Mouse (Mus musculus) macrophage (primary cell): Measurements from ENCODE around the gene Hipk2. TPM values are rescaled to one million over a fixed set of nuclear protein-coding genes. Genes with fewer than 3 reads are reported as not detected.

ENCODE experiments used
- H3K27ac ChIP-seq: fragments of 350-480 bp; formaldehyde crosslinking; 2 replicates; pipeline ENCODE4 v1.9.0; 2021
- H3K36me3 ChIP-seq: fragments of 350-480 bp; formaldehyde crosslinking; 2 replicates; pipeline ENCODE4 v1.9.0; 2021; ENCODE audit errors: inconsistent target
- H3K4me3 ChIP-seq: fragments of 350-480 bp; formaldehyde crosslinking; 2 replicates; pipeline ENCODE4 v1.9.0; 2021; ENCODE audit errors: inconsistent target
- H3K79me2 ChIP-seq: fragments of 350-480 bp; formaldehyde crosslinking; 2 replicates; pipeline ENCODE4 v1.9.0; 2021; ENCODE audit errors: inconsistent target
- WGBS: methylation state at CpG from one replicate; pipeline ENCODE4 v1.1.7; 2026; ENCODE audit warnings: inconsistent platforms; ENCODE audit not compliant: missing documents; 5-methylcytosine and 5-hydroxymethylcytosine counted together
- polyA plus RNA-seq: library from polyadenylated mRNA; stranded (reverse); fragments of 250-400 nt; gene quantifications from 3 replicates; pipeline ENCODE4 v1.2.4, GENCODE M21; 2018; ENCODE audit warnings: inconsistent platforms

Gene Hipk2
- polyA plus RNA-seq, 1 experiment from 2014 or later, result 41.4 TPM

DNA sequence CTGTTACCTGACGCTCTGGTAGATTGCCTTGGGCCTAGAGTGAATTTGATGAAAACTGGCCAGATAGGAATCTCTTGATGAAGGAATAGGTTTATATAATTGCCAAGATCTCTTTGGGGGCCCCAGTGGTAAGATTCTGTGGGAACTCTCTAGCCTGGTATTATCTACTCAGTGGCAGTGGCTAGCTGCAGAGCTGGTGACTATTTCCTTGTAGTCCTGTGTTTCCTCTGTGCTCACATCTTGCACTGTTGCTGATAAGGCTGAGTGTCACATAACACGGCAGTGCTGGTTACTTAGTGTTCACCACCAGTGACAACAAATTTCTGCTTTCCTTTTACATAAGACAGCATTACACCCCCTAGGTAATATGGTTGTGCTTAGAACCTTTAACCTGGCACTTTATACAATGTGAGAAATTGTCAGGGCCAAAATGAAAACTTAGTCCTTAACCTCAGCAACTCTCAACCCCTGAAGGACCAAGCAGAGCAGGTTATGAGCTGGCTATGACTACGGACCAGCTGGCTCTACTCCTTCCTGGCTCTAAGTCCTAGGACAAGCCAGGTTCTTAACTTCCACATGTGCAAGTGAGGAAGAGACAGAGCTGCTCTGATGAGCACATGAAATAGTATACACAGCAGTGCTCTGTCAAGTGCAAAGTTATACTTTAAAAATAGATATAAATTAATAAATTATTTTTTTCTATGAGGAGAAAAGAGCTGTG lies 80.7 kb downstream of the Hipk2 start:
- Histone ChIP-seq H3K27ac (no peak overlapping the region), H3K4me3 (no peak overlapping the region), H3K79me2 (peaks cover 14% of the 10 kb centered on the region; the same call in 1 of the 2 replicates), H3K36me3 (no peaks in the 10 kb centered on the region; the same call in 1 of the 2 replicates)
- WGBS, result 85% methylated on average over 3 of the region's 3 CpGs

DNA sequence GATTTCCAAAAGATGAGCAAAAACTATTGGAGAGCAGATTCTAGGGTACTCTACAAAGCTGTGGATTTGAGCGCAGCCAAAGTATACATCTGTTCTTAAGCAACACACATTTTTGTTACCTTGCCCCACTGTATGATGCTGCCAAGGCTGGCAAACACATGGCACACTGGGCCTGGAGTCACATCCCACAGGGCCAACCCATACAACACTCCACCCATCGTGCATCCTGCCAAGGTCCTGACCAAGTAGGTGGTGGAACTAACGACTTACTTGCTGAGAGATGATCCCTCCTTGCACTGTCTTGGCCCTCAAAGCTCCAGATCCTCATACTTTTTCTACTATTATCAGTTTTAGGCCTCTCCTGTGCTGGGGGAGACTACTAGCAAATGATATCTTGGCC lies 83.0 kb downstream of the Hipk2 start:
- Histone ChIP-seq H3K36me3 (no peaks in the 10 kb centered on the region; the same call in 1 of the 2 replicates), H3K27ac (no peak overlapping the region), H3K79me2 (peaks cover 8% of the 10 kb centered on the region; the same call in 1 of the 2 replicates), H3K4me3 (no peak overlapping the region)
- WGBS, result 83% methylated on average over 3 of the region's 3 CpGs

DNA sequence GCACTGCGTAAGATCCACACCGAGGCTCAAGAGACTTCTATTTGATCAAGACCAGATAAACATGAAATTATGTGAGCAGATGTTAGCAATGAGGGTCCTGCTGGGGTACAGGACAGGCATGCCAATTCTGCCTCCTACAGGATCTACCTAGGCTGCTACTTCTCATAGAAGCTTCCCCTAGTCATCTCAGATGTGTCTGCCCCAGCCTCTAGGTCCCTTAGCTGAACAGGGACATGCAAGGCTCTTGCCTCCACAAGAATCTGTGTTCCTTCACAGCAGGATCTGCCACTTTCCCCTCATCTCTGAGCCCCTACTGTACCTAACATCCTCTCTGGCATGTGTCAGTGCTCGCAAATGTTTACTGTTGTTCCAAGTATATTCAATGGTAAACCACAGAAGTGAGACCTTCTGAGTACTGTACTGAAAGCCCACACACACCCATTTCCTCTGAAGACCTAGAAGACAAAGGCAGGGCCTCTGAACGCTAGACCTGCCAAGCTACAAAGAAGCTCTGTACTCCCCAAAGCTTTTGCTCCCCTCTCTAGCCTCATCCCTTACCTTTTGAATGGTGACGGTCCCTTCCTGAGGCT lies 86.6 kb downstream of the Hipk2 start:
- 92% methylated on average over 5 of the region's 5 CpGs for WGBS
- Histone ChIP-seq H3K36me3 (no peaks in the 10 kb centered on the region; the same call in 1 of the 2 replicates), H3K27ac (no peak overlapping the region), H3K79me2 (peaks cover 7% of the 10 kb centered on the region; the same call in 1 of the 2 replicates), H3K4me3 (no peak overlapping the region)

DNA sequence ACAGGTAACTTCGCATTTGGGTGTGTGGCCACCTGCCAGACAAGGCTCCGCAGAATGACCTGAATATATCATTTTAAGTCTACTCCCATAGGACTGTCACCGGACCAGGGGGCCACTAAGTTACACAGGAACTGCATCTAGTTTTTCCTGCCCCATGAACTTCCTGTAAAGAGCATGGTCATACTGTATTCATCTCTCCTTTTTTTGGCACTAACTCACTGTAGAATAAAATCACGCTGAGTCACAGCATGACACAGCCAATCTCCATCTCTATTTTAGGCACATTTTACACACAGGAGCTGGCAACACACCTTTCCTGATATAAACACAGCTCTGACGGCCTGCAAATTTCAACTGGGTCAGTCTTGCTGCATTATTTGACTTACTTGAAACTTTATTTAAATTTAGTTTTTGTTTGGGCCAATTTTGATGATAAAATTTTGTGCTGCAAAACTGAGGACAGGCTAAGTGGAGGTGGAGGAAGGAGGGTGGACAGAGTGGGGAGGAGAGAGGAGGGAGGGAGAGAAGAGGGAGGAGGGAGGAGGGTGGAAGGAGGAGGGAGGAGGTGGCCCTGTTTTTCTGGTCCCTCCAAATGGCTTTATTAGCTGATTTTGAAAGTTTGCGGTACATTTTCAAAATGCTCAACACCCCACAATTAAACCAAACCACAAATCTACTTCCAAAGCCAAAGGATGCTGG lies 88.0 kb downstream of the Hipk2 start:
- H3K36me3 ChIP-seq, result no peaks in the 10 kb centered on the region; the same call in 1 of the 2 replicates
- WGBS, result 73% methylated on average over 6 of the region's 6 CpGs
- no peaks in the 10 kb centered on the region; the same call in 1 of the 2 replicates for H3K79me2 ChIP-seq
- H3K4me3 ChIP-seq, result no peak overlapping the region
- no peak overlapping the region for H3K27ac ChIP-seq

DNA sequence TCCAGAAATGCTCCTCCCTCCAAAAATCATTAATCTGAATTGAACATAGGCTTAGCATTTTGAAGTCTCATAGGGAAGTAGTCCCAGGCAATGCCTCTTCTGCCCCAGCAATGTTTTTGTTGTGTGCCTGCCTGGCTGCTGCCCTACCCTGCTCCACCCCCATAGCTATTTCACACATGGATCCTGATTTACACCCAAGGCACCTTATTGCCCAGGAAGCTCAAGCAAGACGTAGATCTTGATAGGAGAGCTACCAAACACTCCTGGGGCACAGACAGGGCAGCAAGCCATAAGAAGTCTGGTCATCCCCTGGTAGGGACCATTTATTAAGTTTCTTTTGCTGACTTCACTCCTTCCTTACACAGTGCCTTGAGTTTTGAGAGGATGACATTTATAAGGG lies 88.8 kb downstream of the Hipk2 start:
- H3K27ac ChIP-seq, result no peak overlapping the region
- no peaks in the 10 kb centered on the region; the same call in 1 of the 2 replicates for H3K36me3 ChIP-seq
- no peaks in the 10 kb centered on the region; the same call in 1 of the 2 replicates for H3K79me2 ChIP-seq
- 56% methylated on average over 1 of the region's 1 CpGs for WGBS
- no peak overlapping the region for H3K4me3 ChIP-seq

DNA sequence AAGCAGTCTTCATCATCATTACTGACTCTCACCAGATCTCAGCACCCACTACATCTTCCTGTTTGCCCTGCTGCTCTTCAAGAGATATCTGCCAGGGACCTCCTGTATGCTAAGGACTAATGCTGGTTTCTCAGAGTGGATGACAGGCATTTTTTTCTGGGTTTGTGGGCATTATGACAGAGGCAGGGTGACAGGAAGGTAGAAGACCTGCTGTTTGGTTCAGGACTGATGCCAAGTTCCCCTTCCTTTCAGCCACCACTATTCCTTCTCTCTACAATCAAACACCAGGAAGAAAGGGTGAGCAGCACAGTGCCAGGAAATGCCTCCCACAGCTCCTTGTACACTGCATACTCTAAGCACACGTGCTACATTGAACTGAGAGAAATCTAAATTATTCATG lies 90.2 kb downstream of the Hipk2 start:
- Histone ChIP-seq H3K4me3 (no peak overlapping the region), H3K27ac (no peak overlapping the region), H3K79me2 (no peaks in the 10 kb centered on the region; the same call in 1 of the 2 replicates), H3K36me3 (no peaks in the 10 kb centered on the region)
- 11% methylated on average over 1 of the region's 1 CpGs for WGBS

DNA sequence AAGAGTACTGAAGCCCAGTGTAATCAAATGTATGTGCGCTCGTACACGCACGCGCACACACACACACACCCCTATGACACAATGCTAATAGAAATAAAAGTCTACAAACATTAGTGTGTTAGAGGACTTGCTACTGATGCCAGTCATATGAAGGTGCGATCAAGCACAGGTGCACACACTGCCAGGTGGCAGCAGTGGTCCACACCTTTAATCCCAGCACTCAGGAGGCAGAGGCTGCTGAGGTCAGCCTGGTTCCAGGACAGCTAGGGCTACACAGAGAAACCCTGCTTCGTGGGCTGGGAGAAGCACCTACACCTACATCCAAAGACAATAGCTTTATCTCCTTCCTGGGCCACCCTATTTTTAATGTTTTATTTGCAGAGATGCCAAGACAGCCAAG lies 96.6 kb downstream of the Hipk2 start:
- WGBS, result 97% methylated on average over 7 of the region's 7 CpGs
- no peak overlapping the region for H3K27ac ChIP-seq
- no peaks in the 10 kb centered on the region for H3K36me3 ChIP-seq
- H3K79me2 ChIP-seq, result peaks cover 16% of the 10 kb centered on the region; the same call in 1 of the 2 replicates
- no peak overlapping the region for H3K4me3 ChIP-seq

DNA sequence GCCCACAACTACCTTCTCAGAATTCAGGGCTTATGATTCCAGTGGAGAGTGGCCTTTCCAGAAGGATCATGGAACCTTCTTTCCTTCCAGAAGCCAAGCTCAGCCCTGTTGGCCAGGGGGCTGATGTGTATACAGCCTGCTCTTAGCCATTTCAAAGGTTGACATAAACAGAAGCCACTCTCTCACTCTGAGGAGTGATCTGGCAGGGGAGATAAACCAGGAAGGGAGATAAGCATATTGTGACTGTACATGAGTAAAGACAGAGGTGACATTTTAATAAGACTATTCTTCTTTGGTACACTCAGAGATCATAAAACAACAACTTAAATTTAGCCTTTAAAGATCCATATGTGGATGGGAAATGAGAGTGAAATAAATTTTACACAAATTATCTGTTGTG lies 97.1 kb downstream of the Hipk2 start:
- Histone ChIP-seq H3K36me3 (no peaks in the 10 kb centered on the region), H3K27ac (no peak overlapping the region), H3K4me3 (no peak overlapping the region), H3K79me2 (peaks cover 16% of the 10 kb centered on the region; the same call in 1 of the 2 replicates)

DNA sequence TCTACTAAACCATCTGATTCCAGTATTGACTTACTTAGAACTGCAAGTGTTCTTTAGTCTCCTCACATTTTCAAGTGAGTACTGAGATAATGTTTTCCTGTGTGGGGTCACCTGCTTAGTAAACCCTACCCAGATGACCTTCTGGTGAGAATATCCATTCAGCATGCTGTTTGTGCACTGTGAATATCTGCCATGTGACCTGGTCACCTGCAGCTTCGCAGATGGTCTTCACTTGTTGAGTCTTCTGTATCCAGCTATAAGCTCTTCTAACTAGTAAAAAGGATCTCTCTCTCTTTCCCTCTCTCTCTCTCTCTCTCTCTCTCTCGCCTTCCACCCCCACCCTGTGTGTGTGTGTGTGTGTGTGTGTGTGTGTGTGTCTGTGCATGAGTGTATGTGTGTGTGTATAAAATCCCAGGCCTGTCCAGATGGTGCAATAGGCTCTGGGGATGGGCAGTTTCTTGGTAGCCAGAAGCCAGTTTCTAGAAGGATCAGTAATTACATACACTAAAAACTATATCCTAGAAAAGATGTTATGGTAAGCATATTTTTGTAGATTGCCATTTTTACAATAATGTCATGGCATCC lies 99.9 kb downstream of the Hipk2 start:
- H3K4me3 ChIP-seq, result no peak overlapping the region
- WGBS, result 100% methylated on average over 1 of the region's 2 CpGs
- no peaks in the 10 kb centered on the region for H3K36me3 ChIP-seq
- no peak overlapping the region for H3K27ac ChIP-seq
- peaks cover 16% of the 10 kb centered on the region; the same call in 1 of the 2 replicates for H3K79me2 ChIP-seq

DNA sequence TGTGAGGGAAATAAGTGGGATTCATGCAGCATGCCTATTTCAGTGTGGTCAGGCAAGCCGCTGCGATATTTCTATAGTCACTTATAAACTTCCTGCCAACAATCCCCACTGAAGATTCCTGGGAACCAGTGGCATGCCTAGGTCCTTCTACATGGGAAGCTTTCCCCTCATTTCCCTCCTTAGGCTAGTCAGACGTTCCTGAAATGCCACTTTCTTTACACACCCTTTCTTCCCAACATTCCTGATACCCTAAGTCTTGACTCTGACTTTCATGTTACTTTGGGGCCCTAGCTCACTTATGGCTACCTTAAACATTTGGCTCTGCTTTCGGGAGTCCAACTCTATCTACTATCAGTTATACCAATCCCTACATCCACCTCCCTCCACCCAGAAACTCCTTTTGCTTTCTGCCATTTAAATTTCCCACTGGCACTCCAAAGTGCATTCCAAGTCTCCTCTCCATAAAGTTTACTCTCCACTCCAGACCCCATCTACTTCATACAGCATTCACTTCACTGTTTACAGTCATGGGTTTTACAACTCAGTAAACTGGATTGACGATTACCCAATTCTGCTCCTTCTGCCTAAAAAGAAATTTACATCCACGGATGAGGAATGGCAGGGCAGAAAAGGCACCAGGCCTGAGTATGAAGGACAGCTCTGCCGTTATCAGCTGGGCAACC lies 103.0 kb downstream of the Hipk2 start:
- Histone ChIP-seq H3K36me3 (no peaks in the 10 kb centered on the region), H3K79me2 (no peaks in the 10 kb centered on the region)

DNA sequence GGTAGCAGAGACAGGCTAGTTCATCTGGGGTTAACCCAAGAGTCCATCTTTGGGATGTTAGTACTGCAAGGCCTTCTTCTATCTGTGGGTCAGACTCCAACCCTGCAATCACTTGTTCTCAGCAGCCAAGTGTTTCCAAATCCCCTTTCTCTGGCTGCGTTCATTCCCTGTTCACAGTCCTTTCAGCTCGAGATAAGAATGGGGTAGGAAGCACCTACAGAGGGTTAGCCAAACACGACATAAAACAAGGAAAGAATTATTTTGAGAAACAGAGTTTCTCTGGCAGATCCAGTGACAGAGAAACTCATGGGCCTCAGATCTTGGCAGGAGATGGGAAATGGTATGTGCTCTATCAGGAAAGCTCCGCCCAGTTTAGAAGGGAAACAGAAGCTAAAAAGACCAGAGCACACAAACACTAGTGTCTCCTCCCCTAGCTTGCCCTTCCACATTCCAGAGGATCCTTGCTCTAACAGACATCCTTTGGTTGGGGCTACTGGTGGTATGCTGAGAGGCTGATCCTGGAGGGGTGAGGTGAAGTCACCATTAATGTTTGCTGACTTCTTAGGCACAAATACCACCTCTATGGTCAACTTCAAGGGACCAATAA lies 104.8 kb downstream of the Hipk2 start:
- Histone ChIP-seq H3K27ac (no peak overlapping the region), H3K4me3 (no peak overlapping the region), H3K36me3 (no peaks in the 10 kb centered on the region), H3K79me2 (no peaks in the 10 kb centered on the region)
- 89% methylated on average over 4 of the region's 4 CpGs for WGBS

More for the DNA sequence above, 103.0 kb downstream of the Hipk2 start:
- 94% methylated on average over 7 of the region's 7 CpGs for WGBS
- Histone ChIP-seq H3K4me3 (no peak overlapping the region), H3K27ac (no peak overlapping the region)

DNA sequence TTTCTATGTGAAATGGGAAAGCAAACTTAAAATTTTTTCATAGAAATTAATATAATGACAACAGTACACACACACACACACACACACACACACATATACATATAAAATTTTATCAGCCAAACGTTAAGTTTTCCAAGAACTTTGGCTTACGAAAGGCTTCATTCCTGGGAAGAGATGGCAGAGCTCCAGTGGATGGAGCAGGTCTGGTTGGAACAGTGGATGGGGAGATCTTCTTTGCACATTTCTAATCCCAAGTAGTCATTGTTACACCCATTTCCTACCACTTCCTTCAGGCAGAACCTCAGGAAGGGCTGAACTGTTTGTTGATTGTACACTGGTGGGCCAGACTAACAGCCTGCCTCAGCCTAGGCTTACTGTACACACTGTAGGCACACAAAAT lies 106.3 kb downstream of the Hipk2 start:
- Histone ChIP-seq H3K27ac (no peak overlapping the region), H3K36me3 (no peaks in the 10 kb centered on the region), H3K4me3 (no peak overlapping the region), H3K79me2 (no peaks in the 10 kb centered on the region)
- WGBS, result 100% methylated on average over 2 of the region's 2 CpGs

DNA sequence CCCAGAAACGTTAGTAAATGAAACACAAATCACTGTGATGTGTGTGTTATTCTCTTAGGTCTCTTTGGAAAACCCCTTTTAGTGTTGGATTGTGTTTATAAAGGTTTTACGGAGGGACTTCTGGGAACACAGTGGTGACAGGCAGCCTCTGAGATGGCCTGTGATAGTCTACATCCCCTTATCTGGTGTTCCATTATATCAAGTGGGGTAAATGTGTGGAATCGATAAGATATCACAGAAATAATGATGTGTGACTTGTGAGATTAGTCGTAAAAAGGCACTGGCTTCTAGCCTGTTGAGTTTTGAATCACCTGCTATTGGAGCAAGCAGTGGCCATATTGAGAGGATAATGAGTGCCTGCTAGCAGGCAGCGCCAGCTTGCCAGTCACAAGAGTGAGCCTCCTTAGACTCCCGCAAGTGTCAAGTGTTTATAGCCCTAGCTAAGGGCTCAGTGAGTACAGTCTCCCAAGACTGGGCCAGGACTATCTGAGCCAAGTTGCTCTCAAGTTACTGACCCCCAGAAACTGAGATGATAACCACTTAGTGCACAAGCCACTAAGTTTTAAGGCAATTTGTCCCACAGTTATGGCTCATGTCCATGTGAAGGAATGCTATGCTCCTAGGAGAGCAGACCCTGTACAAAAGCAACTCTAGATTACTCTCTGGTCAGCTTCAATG lies 113.2 kb downstream of the Hipk2 start:
- Histone ChIP-seq H3K4me3 (no peak overlapping the region), H3K27ac (no peak overlapping the region), H3K79me2 (no peaks in the 10 kb centered on the region; the same call in 1 of the 2 replicates), H3K36me3 (no peaks in the 10 kb centered on the region)
- 97% methylated on average over 6 of the region's 6 CpGs for WGBS
